In genomic region chr14:122449601-122450495, GRCm38 (mm10) we compare ENCODE assay signal across 10 mouse cellular contexts. TPM values are rescaled to one million over a fixed set of nuclear protein-coding genes. Genes with fewer than 3 reads are reported as not detected.
DNase-seq lines count a peak whose midpoint lies in the region; ATAC-seq and TF ChIP-seq lines count a peak whose summit lies in the region.
"Had no signal": no experiment of that assay in that cellular context is flagged by ENCODE, and none has a peak within 500 bp of the region (broad histone marks: within the 10 kb centered on the region; RNA-seq: fewer than 3 reads in every experiment).

No protein-coding gene starts in this region.

- H3K4me1 ChIP-seq in kidney, embryonic 15.5 days: peaks cover 26% of the 10 kb centered on the region
- peaks cover 42% of the 10 kb centered on the region for H3K4me1 ChIP-seq in hindbrain, embryonic 12.5 days

- no peak overlapping the region for H3ac ChIP-seq in myocyte (ENCODE audit: control insufficient read depth, insufficient read length)

- no peak overlapping the region for H3K27ac ChIP-seq in kidney, embryonic 15.5 days
- H3K27ac ChIP-seq in hindbrain, embryonic 12.5 days: peak overlapping the region; percentile 83

- ATAC-seq in kidney, embryonic 15.5 days (replicated peaks; ENCODE audit: low FRiP score): 0 out of 2 replicates have a peak, but pooled peaks have one; percentile 19
- no peak for ATAC-seq in hindbrain, embryonic 12.5 days (ENCODE audit: low FRiP score)

- H3K79me2 ChIP-seq in myocyte (ENCODE audit: control insufficient read depth, insufficient read depth): no peaks in the 10 kb centered on the region

- peak overlapping the region; percentile 41 for H3K4me3 ChIP-seq in kidney, embryonic 15.5 days (replicated peaks)
- peak overlapping the region; percentile 45 for H3K4me3 ChIP-seq in hindbrain, embryonic 12.5 days
- H3K4me3 ChIP-seq in myocyte: no peak overlapping the region

- no peak for TF ChIP-seq POLR2A in myocyte (IDR thresholded peaks at IDR 0.05; ENCODE audit: insufficient read length, low read depth)

- WGBS in kidney, embryonic 15.5 days: 4% methylated on average over 29 of the region's 29 CpGs
- 3% methylated on average over 29 of the region's 29 CpGs for WGBS in hindbrain, embryonic 12.5 days

- DNase-seq in kidney, postnatal 4 days: no peak
- peak; percentile 65 to 80 for DNase-seq in cerebellum, postnatal 10 days
- DNase-seq in urinary bladder, postnatal 25 days (ENCODE audit: low spot score): no peak
- no peak for DNase-seq in spleen, postnatal 14 days (ENCODE audit: low spot score in 2 of 2)
- DNase-seq in gastrocnemius, postnatal 25 days: no peak

- peak overlapping the region; percentile 72 for H3K4me2 ChIP-seq in kidney, embryonic 15.5 days
- peak overlapping the region; percentile 73 for H3K4me2 ChIP-seq in hindbrain, embryonic 12.5 days (replicated peaks)
- peak overlapping the region; percentile 64 for H3K4me2 ChIP-seq in myocyte (ENCODE audit: low read depth)

- H3K27me3 ChIP-seq in kidney, embryonic 15.5 days: peaks cover 89% of the 10 kb centered on the region
- H3K27me3 ChIP-seq in hindbrain, embryonic 12.5 days: peaks cover 65% of the 10 kb centered on the region
- peaks cover 31% of the 10 kb centered on the region for H3K27me3 ChIP-seq in myocyte (ENCODE audit: control insufficient read depth, insufficient read depth, insufficient read length)

- no peaks in the 10 kb centered on the region for H3K36me3 ChIP-seq in kidney, embryonic 15.5 days
- no peaks in the 10 kb centered on the region for H3K36me3 ChIP-seq in hindbrain, embryonic 12.5 days
- H3K36me3 ChIP-seq in myocyte (ENCODE audit: control insufficient read depth, insufficient read depth): no peaks in the 10 kb centered on the region
- H3K36me3 ChIP-seq: G1E had no signal

- no peaks in the 10 kb centered on the region for H3K9me3 ChIP-seq in kidney, embryonic 15.5 days (replicated peaks)
- H3K9me3 ChIP-seq in hindbrain, embryonic 12.5 days (replicated peaks): no peaks in the 10 kb centered on the region
- H3K9me3 ChIP-seq: G1E had no signal

- H3K9ac ChIP-seq in kidney, embryonic 15.5 days: no peak overlapping the region
- H3K9ac ChIP-seq in hindbrain, embryonic 12.5 days: peak overlapping the region; percentile 67

TF ChIP-seq in myocyte, 11 proteins besides CTCF, POLR2A, EP300 and RAD21:
- TF ChIP-seq REST (IDR thresholded peaks at IDR 0.05; ENCODE audit: insufficient read depth, insufficient read length) (no peak), E2F4 (IDR thresholded peaks at IDR 0.05; ENCODE audit: insufficient read depth) (no peak), USF1 (IDR thresholded peaks at IDR 0.05; ENCODE audit: low read depth) (no peak), SRF (IDR thresholded peaks at IDR 0.05; ENCODE audit: control insufficient read depth, insufficient read length, low read depth) (no peak), TCF3 (IDR thresholded peaks at IDR 0.05; ENCODE audit: insufficient read length, low read depth) (no peak), MYOD1 (IDR thresholded peaks at IDR 0.05; ENCODE audit: control insufficient read depth in 1 of 3, insufficient read length in 2 of 3, low read depth in 2 of 3) (no peak), TCF12 (IDR thresholded peaks at IDR 0.05; ENCODE audit: insufficient read depth, poor library complexity, severe bottlenecking) (no peak), POLR2AphosphoS2 (IDR thresholded peaks at IDR 0.05; ENCODE audit: insufficient read length, low read depth) (no peak), CEBPB (IDR thresholded peaks at IDR 0.05; ENCODE audit: insufficient read depth, poor library complexity, severe bottlenecking) (no peak), MYOG (IDR thresholded peaks at IDR 0.05; ENCODE audit: control insufficient read depth in 1 of 3, insufficient read depth in 1 of 3, insufficient read length in 2 of 3, low read depth in 2 of 3) (no peak), MAX (IDR thresholded peaks at IDR 0.05; ENCODE audit: low read depth) (no peak)

RNA-seq across cellular contexts. Expression of gene Gm5089, which starts 1.1 kb away (rescaled TPM):
- 0.10 TPM in 1 of 2 replicates, not detected in the other for polyA plus RNA-seq in kidney, embryonic 15.5 days (2015; fragmentation: Nextera tagmentation; extraction: Ambion mirVana)
- polyA plus RNA-seq in hindbrain, embryonic 12.5 days (2016; fragmentation: Nextera tagmentation; extraction: Ambion mirVana): 2.8 and 4.0 TPM in 2 replicates
- not detected for polyA plus RNA-seq in myocyte (2012; fragmentation: generic; extraction: Trizol)
- not detected for total RNA-seq in gastrocnemius, postnatal 25 days (2021)
- polyA plus RNA-seq: G1E; small intestine, adult 2 months had no signal

RNA-seq across cellular contexts. Expression of gene Zic5, which starts 15.6 kb away (rescaled TPM):
- polyA plus RNA-seq in kidney, embryonic 15.5 days (2015; fragmentation: Nextera tagmentation; extraction: Ambion mirVana): 0.13 TPM in 1 of 2 replicates, not detected in the other
- polyA plus RNA-seq in hindbrain, embryonic 12.5 days (2016; fragmentation: Nextera tagmentation; extraction: Ambion mirVana): 18.1 and 25.0 TPM in 2 replicates
- polyA plus RNA-seq in myocyte (2012; fragmentation: generic; extraction: Trizol): 0.42 TPM
- not detected for total RNA-seq in gastrocnemius, postnatal 25 days (2021)
- polyA plus RNA-seq: G1E; small intestine, adult 2 months had no signal

RNA-seq across cellular contexts. Expression of gene Zic2, which starts 25.4 kb away (rescaled TPM):
- polyA plus RNA-seq in kidney, embryonic 15.5 days (2015; fragmentation: Nextera tagmentation; extraction: Ambion mirVana): not detected in 2 replicates
- polyA plus RNA-seq in hindbrain, embryonic 12.5 days (2016; fragmentation: Nextera tagmentation; extraction: Ambion mirVana): 18.3 TPM in 2 replicates
- polyA plus RNA-seq in myocyte (2012; fragmentation: generic; extraction: Trizol): 0.88 TPM
- not detected for total RNA-seq in gastrocnemius, postnatal 25 days (2021)
- polyA plus RNA-seq: G1E; small intestine, adult 2 months had no signal

RNA-seq across cellular contexts. Expression of gene Gm10837, which starts 40.5 kb away (rescaled TPM):
- not detected in 2 replicates for polyA plus RNA-seq in kidney, embryonic 15.5 days (2015; fragmentation: Nextera tagmentation; extraction: Ambion mirVana)
- polyA plus RNA-seq in hindbrain, embryonic 12.5 days (2016; fragmentation: Nextera tagmentation; extraction: Ambion mirVana): 0.55 and 0.58 TPM in 2 replicates
- not detected for polyA plus RNA-seq in myocyte (2012; fragmentation: generic; extraction: Trizol)
- total RNA-seq in gastrocnemius, postnatal 25 days (2021): not detected
- polyA plus RNA-seq: G1E; small intestine, adult 2 months had no signal

Comparison
In these comparisons a context has a peak if more than half of its experiments do, and no peak if none do; other contexts are left out.
1. DNase-seq: peak in cerebellum, postnatal 10 days (2 of 2); none in kidney, postnatal 4 days (0 of 2), urinary bladder, postnatal 25 days (single experiment), spleen, postnatal 14 days (0 of 2) and gastrocnemius, postnatal 25 days (single experiment).
2. RNA of gene Zic5, which starts 15.6 kb away (polyA plus RNA-seq): 18.1 to 25.0 TPM in hindbrain, embryonic 12.5 days; 0.42 TPM in myocyte (single experiment) and 0.13 TPM in kidney, embryonic 15.5 days; every median in the first group is over 10 times any median in the second.
3. RNA of gene Zic2, which starts 25.4 kb away (polyA plus RNA-seq): 18.3 TPM in hindbrain, embryonic 12.5 days; 0.88 TPM in myocyte (single experiment) and not detected in kidney, embryonic 15.5 days; every median in the first group is over 10 times any median in the second.
4. Peak in every context shown above with its lines, with median percentiles within 50 percentile points of each other: H3K4me2 ChIP-seq.